In the genomic region with DNA sequence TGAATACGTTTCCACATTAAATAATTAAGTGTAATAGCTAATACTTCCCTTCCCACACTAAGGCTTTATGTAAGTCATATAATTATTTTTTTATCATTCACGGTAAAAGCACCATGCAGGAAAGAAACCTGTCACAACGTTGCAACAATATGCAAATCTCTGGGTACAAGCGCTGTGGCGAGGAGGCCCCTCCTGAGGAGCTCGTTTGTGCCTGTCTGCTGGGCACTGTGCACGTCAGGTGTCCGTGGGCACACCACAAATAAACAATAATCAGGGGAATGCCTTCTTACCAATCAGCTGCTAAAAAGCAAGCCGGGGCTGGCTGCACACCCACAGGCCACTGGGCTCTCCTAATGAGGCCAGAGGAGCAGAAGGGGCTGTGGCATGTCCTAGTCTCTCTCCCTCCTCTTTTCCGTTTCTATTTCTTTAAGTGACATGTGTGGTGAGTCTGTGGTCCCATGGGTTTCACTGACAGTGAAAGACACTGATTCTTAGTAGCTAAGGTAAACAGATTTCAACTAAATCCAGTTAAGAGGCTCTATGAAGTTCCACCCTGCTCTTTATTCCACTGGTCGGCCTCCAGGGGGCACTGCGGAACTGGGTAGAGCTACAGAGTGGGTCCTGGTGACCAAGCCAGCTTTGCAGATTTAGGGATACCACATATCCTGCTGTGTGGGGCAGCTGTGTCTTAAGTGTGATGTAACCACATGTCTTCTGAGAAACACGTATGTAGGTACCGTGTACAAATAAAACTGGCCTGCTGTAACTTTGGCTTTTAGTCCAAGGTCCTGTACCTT, we compare ENCODE assay signal across 9 mouse cellular contexts.
DNase-seq lines count a peak whose midpoint lies in the region; ATAC-seq and TF ChIP-seq lines count a peak whose summit lies in the region.
"Had no signal": no experiment of that assay in that cellular context is flagged by ENCODE, and none has a peak within 500 bp of the region (broad histone marks: within the 10 kb centered on the region; RNA-seq: fewer than 3 reads in every experiment).

No protein-coding gene starts in this region.

- 55% methylated on average over 14 of the region's 14 CpGs for WGBS in kidney, embryonic 16.5 days
- 41% methylated on average over 14 of the region's 14 CpGs for WGBS in liver, embryonic 14.5 days (ENCODE audit: insufficient replicate concordance)
- WGBS in neural tube, embryonic 15.5 days = 49% methylated on average over 14 of the region's 14 CpGs
- 57% methylated on average over 14 of the region's 14 CpGs for WGBS in thymus, adult 2 months

- H3K4me2 ChIP-seq in kidney, embryonic 16.5 days (replicated peaks; ENCODE audit: low read depth, low read length) = no peak overlapping the region
- H3K4me2 ChIP-seq in liver, embryonic 14.5 days (ENCODE audit: low read depth) = no peak overlapping the region
- H3K4me2 ChIP-seq in neural tube, embryonic 15.5 days = no peak overlapping the region
- H3K4me2 ChIP-seq: embryonic facial prominence, embryonic 13.5 days had no signal

- intact Hi-C loops in gastrocnemius, postnatal 14 days (cut with DNase I; ENCODE audit: low total_unique reads) = loop anchor here (5.0 kb wide), 1 partner anchor 461 kb away; no protein-coding TSS in a partner anchor

- ATAC-seq in kidney, embryonic 16.5 days (ENCODE audit: low FRiP score, low TSS enrichment) = peak; percentile 75; the same call in 1 of the 2 replicates
- ATAC-seq in liver, embryonic 14.5 days (ENCODE audit: insufficient read depth) = no peak
- ATAC-seq in neural tube, embryonic 15.5 days (ENCODE audit: low FRiP score) = peak; percentile 70; the same call in 1 of the 2 replicates

- H3K4me3 ChIP-seq in kidney, embryonic 16.5 days (ENCODE audit: low read length) = no peak overlapping the region
- H3K4me3 ChIP-seq in liver, embryonic 14.5 days (ENCODE audit: insufficient read depth in 1 of 2, low read depth in 2 of 2, low read length in 2 of 2) = no peak overlapping the region
- H3K4me3 ChIP-seq in neural tube, embryonic 15.5 days (replicated peaks) = no peak overlapping the region
- no peak overlapping the region for H3K4me3 ChIP-seq in thymus, adult 2 months (ENCODE audit: control insufficient read depth, insufficient read depth, low read length)
- H3K4me3 ChIP-seq: embryonic facial prominence, embryonic 13.5 days had no signal

- no peak overlapping the region for H3K9ac ChIP-seq in kidney, embryonic 16.5 days (replicated peaks; ENCODE audit: low read length)
- H3K9ac ChIP-seq in liver, embryonic 14.5 days (replicated peaks) = no peak overlapping the region
- H3K9ac ChIP-seq in neural tube, embryonic 15.5 days (replicated peaks) = no peak overlapping the region
- H3K9ac ChIP-seq: embryonic facial prominence, embryonic 13.5 days had no signal

- no peaks in the 10 kb centered on the region for H3K36me3 ChIP-seq in kidney, embryonic 16.5 days (ENCODE audit: insufficient read depth, low read length)
- H3K36me3 ChIP-seq in liver, embryonic 14.5 days (replicated peaks; ENCODE audit: control insufficient read depth, insufficient read depth, low read depth) = no peaks in the 10 kb centered on the region
- H3K36me3 ChIP-seq in neural tube, embryonic 15.5 days = peaks cover 15% of the 10 kb centered on the region
- H3K36me3 ChIP-seq in thymus, adult 2 months (ENCODE audit: control insufficient read depth, insufficient read depth, low read length) = no peaks in the 10 kb centered on the region

- no peak for TF ChIP-seq POLR2A in thymus, adult 2 months (IDR thresholded peaks at IDR 0.05; ENCODE audit: control insufficient read depth, extremely low read depth, insufficient read depth, low read length, poor library complexity)

- peak; percentile 84 for TF ChIP-seq CTCF in liver, embryonic 14.5 days (IDR thresholded peaks at IDR 0.05; ENCODE audit: low read depth)
- no peak for TF ChIP-seq CTCF in thymus, adult 2 months (IDR thresholded peaks at IDR 0.05; ENCODE audit: borderline replicate concordance, control insufficient read depth, extremely low read depth, insufficient read depth, low read length, poor library complexity)

- DNase-seq in 3134 (ENCODE audit: extremely low read depth, insufficient read length, low spot score) (peak; percentile 22), adipocyte (ENCODE audit: low spot score) (peak; percentile 90)
- DNase-seq in cerebellum, postnatal 36 days = peak; percentile 82 to 89
- DNase-seq in gastrocnemius, postnatal 14 days = peak; percentile 76
- peak; percentile 24 to 49 (median 29) for DNase-seq in liver, embryonic 14.5 days (ENCODE audit: low read depth in 3 of 3, low spot score in 3 of 3)
- peak; percentile 52 for DNase-seq in thymus, adult 2 months

- H3K9me3 ChIP-seq in kidney, embryonic 16.5 days (ENCODE audit: low read length) = no peaks in the 10 kb centered on the region
- H3K9me3 ChIP-seq in liver, embryonic 14.5 days (ENCODE audit: control insufficient read depth, low read length) = no peaks in the 10 kb centered on the region
- no peaks in the 10 kb centered on the region for H3K9me3 ChIP-seq in neural tube, embryonic 15.5 days (replicated peaks)
- H3K9me3 ChIP-seq: embryonic facial prominence, embryonic 13.5 days had no signal

- no peaks in the 10 kb centered on the region for H3K27me3 ChIP-seq in kidney, embryonic 16.5 days (ENCODE audit: insufficient read depth, low read length)
- H3K27me3 ChIP-seq in liver, embryonic 14.5 days (ENCODE audit: control insufficient read depth, insufficient read depth, low read length) = no peaks in the 10 kb centered on the region
- H3K27me3 ChIP-seq in neural tube, embryonic 15.5 days (replicated peaks) = no peaks in the 10 kb centered on the region
- no peaks in the 10 kb centered on the region for H3K27me3 ChIP-seq in thymus, adult 2 months (ENCODE audit: control insufficient read depth, insufficient read depth, low read length)
- H3K27me3 ChIP-seq: embryonic facial prominence, embryonic 13.5 days had no signal

- H3K4me1 ChIP-seq in kidney, embryonic 16.5 days (ENCODE audit: insufficient read depth, low read length) = no peaks in the 10 kb centered on the region
- 0 out of 4 replicates have a peak, but pooled peaks cover 0 to 1% of the 10 kb centered on the region in 2 experiments for H3K4me1 ChIP-seq in liver, embryonic 14.5 days (replicated peaks; ENCODE audit: control insufficient read depth in 2 of 2, insufficient read depth in 2 of 2, low read length in 1 of 2)
- no peaks in the 10 kb centered on the region for H3K4me1 ChIP-seq in neural tube, embryonic 15.5 days
- no peaks in the 10 kb centered on the region for H3K4me1 ChIP-seq in thymus, adult 2 months (replicated peaks; ENCODE audit: control insufficient read depth, insufficient read depth, low read length)

- TF ChIP-seq EP300 in liver, embryonic 14.5 days (IDR thresholded peaks at IDR 0.05; ENCODE audit: low read depth) = no peak

- H3K27ac ChIP-seq in kidney, embryonic 16.5 days (ENCODE audit: low read length) = no peak overlapping the region
- no peak overlapping the region for H3K27ac ChIP-seq in liver, embryonic 14.5 days
- H3K27ac ChIP-seq in neural tube, embryonic 15.5 days (replicated peaks) = no peak overlapping the region
- no peak overlapping the region for H3K27ac ChIP-seq in thymus, adult 2 months (ENCODE audit: control insufficient read depth, insufficient read depth, low read length)
- H3K27ac ChIP-seq: embryonic facial prominence, embryonic 13.5 days had no signal

Comparison
In these comparisons a context has a peak if more than half of its experiments do, and no peak if none do; other contexts are left out.
1. DNase-seq: peak in every context shown above with its lines; median percentile 90 in adipocyte; 86 in cerebellum, postnatal 36 days; 76 in gastrocnemius, postnatal 14 days; 52 in thymus, adult 2 months; 29 in liver, embryonic 14.5 days; 22 in 3134.